Mouse (Mus musculus): ENCODE results near the gene Ifna15.

Gene Ifna15

DNA sequence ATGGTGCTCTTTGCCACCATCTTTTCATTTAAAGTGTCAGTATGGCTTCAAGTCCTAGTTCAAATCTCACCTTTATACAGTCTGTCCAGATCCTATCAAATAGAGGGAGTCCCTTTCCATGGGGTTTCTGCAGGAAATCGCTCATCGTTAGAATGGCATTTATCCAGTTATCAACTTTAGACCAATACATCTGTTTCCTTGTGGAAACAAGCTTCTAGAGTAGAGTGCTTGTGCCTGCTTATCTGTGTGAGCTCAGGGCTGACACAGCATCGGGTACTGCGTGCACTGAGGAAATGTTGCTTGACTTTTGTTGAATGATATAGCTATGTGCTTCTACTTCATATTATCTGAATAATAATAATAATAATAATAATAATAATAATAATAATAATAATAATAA is 44.3 kb downstream of the Ifna15 start:
- no peak for DNase-seq (ENCODE audit: low spot score)

Measured in layer of hippocampus, adult 9-10 months (tissue).